Mouse (Mus musculus) layer of hippocampus, postnatal 25 days (tissue): ENCODE data around the gene Ncbp3. TPM values are rescaled to one million over a fixed set of nuclear protein-coding genes. Genes with fewer than 3 reads are reported as not detected.

Experiments
- DNase-seq, 2 experiments: peaks; one replicate each; pipeline ENCODE4 v3.0.0; 2022; ENCODE audit warnings: mixed read lengths in 2 of 2, low spot score in 1 of 2; ENCODE audit errors: extremely low spot score in 1 of 2
- total RNA-seq, 2 experiments: library from RNA; stranded (reverse); gene quantifications; 2 replicates each; pipeline ENCODE4 v1.2.3; 2021

Ncbp3 gene
- 10 to 100 TPM in 1 of 2 experiments, 1 to 10 TPM in 1; 8.5 to 10.4 TPM for total RNA-seq

- peak; percentile 86 to 95 for DNase-seq
These were observed at the start of gene Ncbp3 for GRCm38 (mm10) chr11:73047542-73047996. Gene Ncbp3 (plus strand): TSS chr11:73047783.

- no peak for DNase-seq
These were observed 48.8 kb upstream of the Ncbp3 start, which contains the start of gene P2rx1 for GRCm38 (mm10) chr11:72998771-72999170. Gene P2rx1 (plus strand): TSS chr11:72999103.

- DNase-seq, result peak in 1 of 2 experiments; percentile 79
These were observed 46.6 kb upstream of the Ncbp3 start for GRCm38 (mm10) chr11:73001029-73001428.

- DNase-seq, result peak in 1 of 2 experiments; percentile 29
These were observed 41.2 kb upstream of the Ncbp3 start for GRCm38 (mm10) chr11:73006377-73006776.

- no peak for DNase-seq
These were observed 40.5 kb upstream of the Ncbp3 start for GRCm38 (mm10) chr11:73007113-73007512.

- peak in 1 of 2 experiments; percentile 63 for DNase-seq
These were observed 39.7 kb upstream of the Ncbp3 start for GRCm38 (mm10) chr11:73007698-73008481.

GRCm38 (mm10) chr11:73008826-73009225 lies 38.8 kb upstream of the Ncbp3 start:
- no peak for DNase-seq

GRCm38 (mm10) chr11:73009531-73010274 lies 37.9 kb upstream of the Ncbp3 start:
- no peak for DNase-seq

- DNase-seq, result no peak
These were observed 33.6 kb upstream of the Ncbp3 start for GRCm38 (mm10) chr11:73013981-73014380.

GRCm38 (mm10) chr11:73014831-73015344 lies 32.7 kb upstream of the Ncbp3 start:
- DNase-seq, result peak; percentile 27 to 52

GRCm38 (mm10) chr11:73015391-73016102 lies 32.0 kb upstream of the Ncbp3 start:
- peak in 1 of 2 experiments; percentile 43 for DNase-seq

GRCm38 (mm10) chr11:73016103-73016420 lies 31.5 kb upstream of the Ncbp3 start:
- no peak for DNase-seq

GRCm38 (mm10) chr11:73018471-73019146 lies 29.0 kb upstream of the Ncbp3 start, which contains the start of gene Camkk1:
Gene Camkk1 (plus strand): TSS chr11:73019008.
- DNase-seq, result peak; percentile 81 to 88

- peak; percentile 57 to 61 for DNase-seq
These were observed 28.3 kb upstream of the Ncbp3 start for GRCm38 (mm10) chr11:73019147-73019795.

GRCm38 (mm10) chr11:73020953-73021800 lies 26.4 kb upstream of the Ncbp3 start:
- no peak for DNase-seq

- DNase-seq, result peak; percentile 54 to 67
These were observed 24.5 kb upstream of the Ncbp3 start for GRCm38 (mm10) chr11:73023099-73023498.

GRCm38 (mm10) chr11:73023827-73024226 lies 23.8 kb upstream of the Ncbp3 start:
- DNase-seq, result no peak

GRCm38 (mm10) chr11:73024236-73024904 lies 23.2 kb upstream of the Ncbp3 start:
- DNase-seq, result no peak
